Mouse (Mus musculus): Measurements from ENCODE around the gene Cdhr1.

DNA sequence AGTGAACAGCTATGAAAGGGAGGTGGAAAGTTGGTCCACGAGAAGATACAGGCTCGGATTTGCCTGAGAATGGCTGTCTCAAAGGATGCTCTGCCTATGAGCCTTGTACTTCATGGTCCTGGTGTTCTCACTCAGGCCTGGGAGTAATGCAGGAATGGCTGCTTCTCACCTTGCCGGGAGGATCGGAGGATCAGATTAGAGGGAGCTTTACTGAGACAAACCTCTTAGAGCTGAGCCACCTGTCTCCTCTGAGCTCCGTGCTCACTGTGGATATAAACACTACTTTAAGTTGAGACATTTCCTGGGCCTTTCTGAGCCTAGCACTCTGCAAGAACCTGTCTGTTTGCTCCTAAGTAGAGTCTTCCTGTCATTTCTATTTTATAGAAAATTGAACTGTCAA lies 3.4 kb upstream of the Cdhr1 start:
- TF ChIP-seq GATA1 (IDR thresholded peaks at IDR 0.05; ENCODE audit: borderline replicate concordance, low read length), result no peak
- no peak for TF ChIP-seq FLI1 (IDR thresholded peaks at IDR 0.05; ENCODE audit: low read length)
